Mouse (Mus musculus) thymus, postnatal 10 days (tissue): ENCODE measurements at regions not wholly inside any gene's neighbourhood (a gene's known extent, or its start where the extent isn't known, plus 50 kb on each side); places are given as distances from the start of the nearest gene placed in this dataset.

Experiments
- DNase-seq, 2 experiments: peaks; one replicate each; pipeline ENCODE4 v3.0.0; 2021; ENCODE audit warnings: low spot score in 2 of 2

GRCm38 (mm10) chr10:25118674-25119670, 188.7 kb downstream of the Akap7 start:
- peak; percentile 42 to 48 for DNase-seq

GRCm38 (mm10) chr10:25114316-25114715, 187.0 kb upstream of the Arg1 start:
- peak; percentile 38 to 42 for DNase-seq

- no peak for DNase-seq
Measured at GRCm38 (mm10) chr10:25112449-25113171, 185.3 kb upstream of the Arg1 start.

- no peak for DNase-seq
Measured at GRCm38 (mm10) chr10:25111636-25112422, 184.5 kb upstream of the Arg1 start.

- DNase-seq: no peak
Measured at GRCm38 (mm10) chr10:25111181-25111580, 183.9 kb upstream of the Arg1 start.

- DNase-seq: no peak
Measured at GRCm38 (mm10) chr10:25098070-25098469, 170.8 kb upstream of the Arg1 start.

- no peak for DNase-seq
Measured at GRCm38 (mm10) chr10:25089705-25090386, 162.6 kb upstream of the Arg1 start.

- no peak for DNase-seq
Measured at GRCm38 (mm10) chr10:25086745-25087144, 159.5 kb upstream of the Arg1 start.

- no peak for DNase-seq
Measured at GRCm38 (mm10) chr10:25082930-25083329, 155.6 kb upstream of the Arg1 start.

GRCm38 (mm10) chr10:25072617-25073016, 145.3 kb upstream of the Arg1 start:
- no peak for DNase-seq

- DNase-seq: no peak
Measured at GRCm38 (mm10) chr10:25068301-25068700, 141.0 kb upstream of the Arg1 start.

GRCm38 (mm10) chr10:25064701-25065362, 137.5 kb upstream of the Arg1 start:
- no peak for DNase-seq

GRCm38 (mm10) chr10:25061402-25062055, 134.2 kb upstream of the Arg1 start:
- no peak for DNase-seq

- DNase-seq: no peak
Measured at GRCm38 (mm10) chr10:25058694-25059093, 131.4 kb upstream of the Arg1 start.

GRCm38 (mm10) chr10:25051998-25052397, 124.7 kb upstream of the Arg1 start:
- DNase-seq: no peak

GRCm38 (mm10) chr10:25051368-25051874, 124.1 kb upstream of the Arg1 start:
- DNase-seq: no peak

- no peak for DNase-seq
Measured at GRCm38 (mm10) chr10:25041221-25041620, 113.9 kb upstream of the Arg1 start.

GRCm38 (mm10) chr10:25039926-25040325, 112.6 kb upstream of the Arg1 start:
- DNase-seq: no peak

- no peak for DNase-seq
Measured at GRCm38 (mm10) chr10:25036928-25037327, 109.6 kb upstream of the Arg1 start.

- DNase-seq: no peak
Measured at GRCm38 (mm10) chr10:25035363-25035762, 108.1 kb upstream of the Arg1 start.
